Mouse (Mus musculus) spleen, postnatal 36 days (tissue): ENCODE results near the gene Sapcd1.
"Not testable (repeated sequence)": the region's sequence is repeated elsewhere in the genome, so short reads cannot be mapped to it uniquely, and the experiment has no call there.

Experiments
- DNase-seq, 2 experiments: peaks; one replicate each; pipeline ENCODE4 v3.0.0; 2022; ENCODE audit warnings: low spot score in 2 of 2, mixed read lengths in 1 of 2

Gene Sapcd1

DNA sequence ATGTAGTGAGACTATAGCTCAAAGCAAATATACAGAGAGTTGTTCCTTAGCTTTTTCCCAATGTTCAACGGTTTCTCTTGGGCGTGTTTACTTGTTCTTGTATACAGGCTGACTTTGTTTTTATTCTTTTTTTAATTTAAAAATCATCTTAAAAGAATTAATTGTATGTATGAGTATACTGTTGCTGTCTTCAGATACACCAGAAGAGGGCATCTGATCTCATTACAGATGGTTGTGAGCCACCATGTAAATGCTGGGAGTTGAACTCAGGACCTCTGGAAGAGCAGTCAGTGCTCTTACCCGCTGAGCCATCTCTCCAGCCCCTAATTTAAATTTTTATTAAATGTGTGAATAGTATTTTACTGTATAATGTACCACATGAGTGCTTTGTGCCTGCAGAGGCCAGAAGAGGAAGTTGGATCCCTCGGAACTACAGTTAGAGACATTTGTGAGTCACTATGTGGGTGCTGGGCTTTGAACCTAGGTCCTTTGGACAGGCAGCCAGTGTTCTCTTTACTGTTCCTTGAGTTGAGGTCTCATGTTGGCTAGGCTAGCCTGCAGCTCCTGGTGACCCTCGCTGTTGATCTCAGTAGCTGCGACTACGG lies 20.3 kb downstream of the Sapcd1 start:
- DNase-seq: no peak

DNA sequence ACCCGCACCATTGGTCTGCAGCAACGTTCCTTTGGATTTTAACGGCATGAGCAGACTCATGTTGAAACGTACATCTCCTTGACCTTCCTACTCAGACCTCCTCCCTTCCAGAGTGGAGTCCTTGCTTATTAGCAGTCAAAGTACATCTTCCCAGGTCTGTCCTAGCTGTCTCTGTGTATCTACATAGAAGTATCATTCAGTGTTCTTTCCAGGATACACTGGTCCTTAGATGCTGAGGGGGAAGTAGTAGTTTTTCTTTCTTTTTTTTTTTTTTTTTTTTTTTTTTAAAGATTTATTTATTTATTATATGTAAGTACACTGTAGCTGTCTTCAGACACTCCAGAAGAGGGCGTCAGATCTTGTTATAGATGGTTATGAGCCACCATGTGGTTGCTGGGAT lies 21.9 kb downstream of the Sapcd1 start:
- not testable (repeated sequence) for DNase-seq

DNA sequence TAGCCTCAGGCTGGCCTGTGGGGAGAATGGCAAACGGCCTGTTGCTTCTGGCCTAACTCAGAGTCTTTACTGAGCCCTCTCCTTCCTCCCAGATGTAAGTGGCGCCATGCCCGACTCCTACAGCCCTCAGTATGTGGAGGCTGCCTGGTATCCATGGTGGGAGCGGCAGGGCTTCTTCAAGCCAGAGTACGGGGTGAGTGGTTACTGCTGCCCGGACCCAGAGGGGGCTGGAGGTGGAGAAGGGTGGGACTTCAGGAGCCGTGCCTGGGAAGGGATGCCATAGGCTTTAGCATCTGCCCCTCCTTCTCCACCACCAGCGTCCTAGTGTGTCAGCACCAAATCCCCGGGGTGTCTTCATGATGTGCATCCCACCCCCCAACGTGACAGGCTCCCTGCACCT lies 22.7 kb downstream of the Sapcd1 start:
- DNase-seq: no peak

DNA sequence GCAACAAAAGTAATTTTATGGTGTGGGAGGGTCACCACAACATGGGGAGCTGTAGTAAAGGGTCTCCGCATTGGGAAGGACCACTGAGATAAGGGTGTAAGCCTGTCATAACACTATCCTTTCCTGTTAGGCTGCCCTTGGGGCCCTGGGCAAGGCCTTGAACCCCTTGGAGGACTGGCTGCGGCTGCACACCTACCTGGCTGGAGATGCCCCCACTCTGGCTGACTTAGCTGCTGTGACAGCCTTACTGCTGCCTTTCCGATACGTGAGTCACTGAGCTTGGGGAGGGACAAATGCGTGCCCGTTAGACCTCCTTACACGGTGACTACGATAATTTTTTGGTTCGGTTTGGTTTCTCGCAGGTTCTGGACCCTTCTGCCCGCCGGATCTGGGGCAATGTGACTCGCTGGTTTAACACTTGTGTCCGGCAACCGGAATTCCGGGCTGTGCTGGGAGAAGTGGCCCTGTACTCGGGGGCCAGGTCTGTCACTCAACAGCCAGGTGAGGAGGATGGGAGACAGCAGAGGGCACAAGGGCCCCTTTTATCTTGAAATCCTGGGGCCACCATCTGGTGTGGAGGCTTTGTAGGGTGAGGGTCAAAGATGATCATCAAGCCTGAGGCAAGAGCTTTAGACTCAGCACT lies 23.6 kb downstream of the Sapcd1 start:
- no peak for DNase-seq

DNA sequence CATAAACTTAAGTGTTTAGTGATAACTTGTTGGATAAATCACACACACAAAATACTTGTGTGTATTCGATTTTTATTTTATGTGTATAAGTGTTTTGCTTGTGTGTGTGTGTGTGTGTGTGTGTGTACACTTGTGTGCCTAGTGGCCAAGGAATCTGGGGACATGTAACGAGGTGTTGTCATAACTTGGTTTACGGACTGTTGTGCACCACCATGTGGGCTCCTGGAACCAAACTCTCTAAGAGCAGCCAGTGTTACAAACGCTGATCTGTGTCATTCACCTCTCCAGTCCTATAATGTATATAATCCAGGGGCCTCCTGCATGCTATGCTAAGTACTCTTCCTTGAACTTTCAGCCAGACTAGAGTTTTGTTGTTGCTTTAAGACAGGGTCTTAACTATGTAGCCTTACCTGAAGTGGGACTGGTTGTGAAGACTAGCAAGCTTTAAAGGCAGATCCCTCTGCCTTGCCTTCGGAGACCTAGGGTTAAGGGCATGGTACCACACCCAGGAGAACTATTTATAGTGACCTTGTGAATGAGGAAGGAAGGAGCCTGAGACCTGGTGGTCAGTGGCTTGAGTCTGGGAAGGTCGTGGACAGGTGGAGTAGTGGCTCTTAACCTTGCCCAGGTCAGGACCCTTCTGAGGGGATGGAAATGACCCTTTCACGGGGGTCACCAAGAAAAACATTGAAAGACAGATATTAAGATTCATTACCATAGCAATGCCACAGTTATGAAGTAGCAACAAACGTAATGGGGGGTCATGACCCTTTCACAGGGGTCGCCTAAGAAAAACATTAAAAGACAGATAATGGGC lies 24.6 kb downstream of the Sapcd1 start:
- DNase-seq: no peak

DNA sequence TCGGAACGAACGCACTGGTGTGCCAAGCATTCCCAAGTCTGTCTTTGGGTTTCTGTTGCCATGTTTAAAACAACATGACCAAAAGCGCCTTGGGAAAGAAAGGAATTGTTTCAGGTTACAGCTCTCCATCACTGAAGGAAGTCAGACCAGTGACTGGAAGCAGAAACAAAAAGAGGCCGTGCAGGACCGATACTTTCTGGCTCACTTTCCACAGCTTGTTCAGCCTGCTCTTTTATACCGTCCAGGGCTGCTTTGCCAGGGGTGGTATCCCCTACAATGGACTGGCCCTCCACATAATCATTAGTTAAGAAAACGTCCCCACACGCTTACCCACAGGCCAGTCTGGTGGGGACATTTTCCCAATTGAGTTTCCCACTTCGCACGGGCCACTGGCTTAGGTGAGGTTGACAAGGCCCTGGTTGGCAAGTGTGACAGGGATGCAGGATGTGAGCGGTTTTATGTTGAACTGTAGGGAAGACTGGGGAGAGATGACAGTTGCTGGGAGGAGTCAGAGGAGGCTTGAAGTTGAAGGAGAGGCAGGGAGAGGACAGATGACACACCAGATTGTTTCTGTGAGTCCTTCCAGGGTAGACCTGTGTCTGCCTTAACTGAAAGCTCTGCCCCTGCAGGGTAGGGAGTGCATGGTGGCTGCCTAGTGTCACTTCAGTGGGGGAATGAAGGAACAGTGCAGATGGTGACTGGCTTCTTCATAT lies 25.5 kb downstream of the Sapcd1 start:
- DNase-seq: no peak

DNA sequence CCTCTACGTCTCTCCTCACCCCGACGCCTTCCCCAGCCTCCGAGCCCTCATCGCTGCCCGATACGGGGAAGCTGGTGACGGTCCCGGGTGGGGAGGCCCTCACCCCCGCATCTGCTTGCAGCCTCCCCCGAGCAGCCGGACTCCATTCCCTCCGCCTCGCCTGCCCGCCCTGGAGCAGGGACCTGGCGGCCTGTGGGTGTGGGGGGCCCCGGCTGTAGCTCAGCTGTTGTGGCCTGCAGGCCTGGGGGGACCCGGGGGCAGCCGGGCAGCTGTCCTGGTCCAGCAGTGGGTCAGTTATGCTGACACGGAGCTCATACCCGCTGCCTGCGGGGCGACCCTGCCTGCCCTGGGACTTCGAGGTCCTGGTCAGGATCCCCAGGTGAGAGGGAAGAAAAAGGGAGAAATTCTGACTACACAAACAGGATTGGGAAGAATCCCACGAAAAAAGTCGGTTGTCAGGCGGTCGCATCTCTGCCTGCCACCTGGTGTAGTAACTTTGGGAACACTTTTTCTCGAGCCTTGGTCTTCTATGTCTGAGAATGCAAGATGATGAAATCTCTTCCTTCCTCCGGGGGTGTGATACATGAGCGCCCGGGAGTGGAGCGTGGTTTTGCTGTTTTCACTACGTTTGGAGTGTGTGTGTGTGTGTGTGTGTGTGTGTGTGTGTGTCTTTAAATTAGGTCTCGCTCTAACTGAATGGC lies 26.2 kb downstream of the Sapcd1 start:
- DNase-seq: peak; percentile 62 to 66

DNA sequence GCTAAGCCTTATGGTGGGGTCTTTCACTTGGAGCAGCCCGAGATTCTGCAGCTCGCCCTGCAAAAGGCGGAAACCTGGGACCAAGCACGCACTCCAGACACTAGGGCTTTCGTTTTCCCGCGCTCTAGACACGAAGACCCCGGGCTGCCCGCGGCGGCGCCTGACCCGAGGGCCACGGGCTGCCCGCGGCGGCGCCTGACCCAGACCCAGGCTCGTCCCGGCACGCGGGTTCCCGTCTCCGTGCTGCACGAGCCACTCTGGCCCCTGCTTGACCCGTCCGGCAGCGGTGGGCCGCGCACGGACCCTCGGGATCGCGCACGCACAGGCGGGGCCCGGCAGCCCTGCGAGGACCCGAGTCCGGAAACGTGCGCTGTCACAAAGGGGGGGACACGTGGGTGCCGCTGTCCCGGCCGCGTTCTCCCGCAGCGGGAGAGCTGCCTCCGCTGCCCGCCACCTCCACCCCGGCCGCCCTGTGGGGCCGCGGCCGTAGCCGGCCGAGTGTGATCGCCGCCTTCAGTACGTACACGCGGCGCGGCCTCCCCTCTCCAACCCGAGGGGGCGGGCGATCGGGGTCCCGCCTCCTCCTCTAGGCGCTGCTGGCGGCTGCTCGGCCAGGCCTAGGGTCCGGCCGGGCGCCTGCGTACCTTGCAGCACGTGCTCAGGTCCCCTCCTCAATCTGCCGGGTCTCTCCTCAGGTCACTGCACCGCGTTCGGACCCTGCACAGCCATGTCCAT lies 26.9 kb downstream of the Sapcd1 start, which contains the start of gene Vars:
TSS of gene Vars (plus strand) at position 271 of the 735 bp plus-strand sequence.
- DNase-seq: peak; percentile 78 to 80

DNA sequence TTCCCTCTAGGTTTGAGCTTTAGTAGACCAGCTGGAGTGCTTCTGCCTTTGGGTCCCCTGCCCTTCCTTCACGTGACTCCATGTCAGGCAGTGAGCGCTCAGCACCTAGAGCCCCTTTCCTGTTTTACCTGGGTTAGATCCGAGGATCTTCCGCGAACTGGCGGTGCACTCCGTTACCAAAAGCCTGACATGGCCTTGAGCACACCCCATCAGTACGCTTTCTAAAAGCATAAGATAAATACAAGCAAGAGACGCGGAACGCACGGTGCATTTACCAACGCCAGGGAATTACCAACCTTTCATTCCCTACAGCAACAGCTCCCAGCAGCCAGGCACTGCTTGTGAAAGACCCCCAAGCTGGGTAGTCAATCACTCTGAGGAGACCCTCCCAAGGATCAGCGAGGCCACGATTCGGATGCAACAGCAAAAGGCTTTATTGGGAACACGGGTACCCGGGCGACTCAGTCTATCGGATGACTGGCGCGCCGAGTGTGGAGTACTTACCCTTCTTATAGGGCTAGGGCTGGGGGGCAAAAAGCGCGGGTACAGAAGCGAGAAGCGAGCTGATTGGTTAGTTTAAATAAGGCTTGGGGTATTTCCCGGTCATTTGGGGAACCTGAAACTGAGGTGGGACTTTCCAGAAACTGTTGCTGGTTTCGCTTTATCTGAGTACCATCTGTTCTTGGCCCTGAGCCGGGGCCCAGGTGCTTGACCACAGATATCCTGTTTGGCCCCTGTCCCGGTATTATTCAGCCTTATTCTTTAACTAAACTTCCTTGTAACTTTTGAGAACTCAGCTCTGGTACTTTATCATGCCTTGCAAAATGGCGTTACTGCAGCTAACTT lies 27.7 kb downstream of the Sapcd1 start:
- peak; percentile 73 to 78 for DNase-seq

DNA sequence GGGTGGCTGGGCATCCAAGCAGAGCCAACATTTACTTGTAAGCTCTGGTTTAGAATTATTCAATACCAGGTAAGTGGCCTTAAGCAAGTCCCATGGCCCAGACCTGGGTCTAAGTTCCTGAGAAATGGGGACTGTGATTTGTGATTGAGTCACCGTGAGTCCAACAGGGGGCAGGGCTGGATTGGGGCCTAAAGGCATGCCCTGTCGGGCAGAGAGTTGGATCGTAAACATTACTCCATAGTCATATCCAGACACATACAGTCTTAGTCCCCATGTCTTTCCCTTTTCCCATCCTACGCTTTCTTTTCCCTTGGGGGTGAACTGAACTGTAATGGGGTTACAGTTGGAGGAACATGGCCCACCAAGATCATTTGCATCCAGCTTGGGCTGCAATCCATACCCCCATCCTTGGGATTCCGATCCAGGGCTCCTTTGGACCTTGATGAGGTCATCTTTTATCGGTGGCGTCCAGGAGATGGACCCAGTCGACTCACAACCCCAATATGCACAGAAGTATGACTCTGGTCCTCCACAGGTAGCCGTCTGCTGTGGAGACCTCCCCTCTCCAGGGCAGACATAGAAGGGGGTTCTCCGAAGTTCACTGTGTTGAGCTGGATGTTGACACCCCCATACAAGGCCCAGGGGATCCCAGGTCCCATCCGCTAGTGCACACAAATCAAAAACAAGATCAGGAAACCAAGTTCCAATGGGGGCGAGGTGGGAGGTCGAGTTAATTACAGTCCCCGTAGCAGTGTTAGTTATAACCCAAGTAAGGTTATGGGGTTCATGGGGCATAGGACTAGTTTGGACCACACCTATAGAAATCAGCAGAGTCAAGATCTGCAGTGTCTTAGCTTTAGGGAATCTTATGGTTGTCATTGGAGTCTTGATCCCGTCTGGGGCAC lies 29.0 kb downstream of the Sapcd1 start:
- no peak for DNase-seq

DNA sequence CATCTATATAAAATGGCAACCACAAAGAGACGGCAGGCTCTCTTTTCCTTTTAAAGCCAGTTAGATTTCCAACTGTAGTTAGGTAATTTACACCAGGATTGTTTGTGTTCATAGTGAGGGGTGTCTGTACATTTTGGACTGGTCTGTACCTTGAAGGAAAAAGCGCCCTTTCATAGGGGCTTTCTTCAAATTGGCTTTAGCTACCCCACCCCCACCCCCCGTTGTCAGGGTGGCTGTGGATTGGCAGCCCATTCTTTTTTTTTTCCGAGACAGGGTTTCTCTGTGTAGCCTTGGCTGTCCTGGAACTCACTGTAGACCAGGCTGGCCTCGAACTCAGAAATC lies 30.7 kb downstream of the Sapcd1 start:
- no peak for DNase-seq

DNA sequence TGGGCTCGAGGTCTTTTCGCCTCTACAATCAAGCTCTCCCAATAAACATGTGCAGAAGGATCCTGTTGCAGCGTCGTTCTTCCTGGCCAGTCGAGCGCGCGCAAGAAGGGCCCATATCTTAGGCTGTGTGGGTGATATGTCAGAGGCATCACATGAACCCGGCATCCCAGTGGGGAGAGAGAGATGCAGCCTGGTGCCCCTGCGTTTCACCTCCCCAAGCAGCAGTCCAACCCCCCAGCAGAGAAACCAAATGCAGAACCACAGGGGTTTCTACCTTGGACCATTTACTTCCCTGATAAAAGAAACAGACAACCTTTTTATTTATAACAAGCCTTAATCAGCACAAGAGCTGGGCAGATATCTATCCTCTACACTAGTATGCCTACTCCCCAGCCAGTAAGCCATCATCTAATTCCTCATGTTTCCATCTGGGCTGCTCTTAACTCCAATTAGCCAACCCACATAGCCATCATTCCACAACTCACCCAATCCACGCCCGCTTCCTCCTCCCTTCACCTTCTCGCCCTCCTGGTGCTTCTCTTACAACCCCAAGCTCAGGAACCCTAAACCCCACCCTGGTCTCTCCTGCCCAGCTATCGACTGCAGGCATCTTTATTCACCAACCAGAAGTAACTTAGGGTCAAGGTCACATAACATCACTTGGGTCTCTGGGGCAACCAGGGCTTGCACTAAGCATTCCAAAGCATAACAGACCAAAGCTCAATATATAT lies 31.2 kb downstream of the Sapcd1 start:
- no peak for DNase-seq

DNA sequence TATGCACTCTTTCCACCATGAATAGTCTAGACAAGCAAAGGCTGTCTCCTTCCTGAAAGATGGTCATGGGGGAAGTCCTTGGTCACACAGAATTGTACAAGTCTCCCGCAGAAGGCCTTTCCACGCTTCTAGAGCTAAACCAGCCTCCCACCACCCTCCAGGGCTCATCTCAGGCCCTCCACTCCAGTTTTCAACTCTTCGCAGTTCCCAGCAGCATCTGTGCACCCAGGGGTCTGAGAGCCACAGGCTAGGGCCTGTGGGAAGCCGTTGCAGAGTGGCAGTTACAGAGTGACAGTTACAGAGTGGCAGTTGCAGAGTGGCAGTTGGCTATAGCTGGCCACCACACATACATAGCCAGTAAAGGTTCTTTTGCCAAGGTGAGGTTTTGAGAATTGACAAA lies 31.9 kb downstream of the Sapcd1 start:
- DNase-seq: not testable (repeated sequence)

DNA sequence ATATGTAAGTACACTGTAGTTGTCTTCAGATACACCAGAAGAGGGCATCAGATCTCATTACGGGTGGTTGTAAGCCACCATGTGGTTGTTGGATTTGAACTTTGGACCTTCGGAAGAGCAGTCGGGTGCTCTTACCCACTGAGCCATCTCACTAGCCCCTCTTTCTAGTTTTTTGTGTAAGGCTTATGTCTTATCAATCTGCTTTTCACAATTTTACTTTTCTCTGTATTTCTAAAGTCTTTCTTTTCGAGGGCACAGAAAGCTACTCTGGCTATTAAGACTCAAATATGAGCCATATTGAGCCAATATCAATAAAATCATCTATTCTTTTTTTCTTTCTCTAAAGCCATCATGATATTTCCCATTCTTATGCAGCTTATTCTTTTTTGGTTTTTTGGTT lies 32.6 kb downstream of the Sapcd1 start:
- not testable (repeated sequence) for DNase-seq

DNA sequence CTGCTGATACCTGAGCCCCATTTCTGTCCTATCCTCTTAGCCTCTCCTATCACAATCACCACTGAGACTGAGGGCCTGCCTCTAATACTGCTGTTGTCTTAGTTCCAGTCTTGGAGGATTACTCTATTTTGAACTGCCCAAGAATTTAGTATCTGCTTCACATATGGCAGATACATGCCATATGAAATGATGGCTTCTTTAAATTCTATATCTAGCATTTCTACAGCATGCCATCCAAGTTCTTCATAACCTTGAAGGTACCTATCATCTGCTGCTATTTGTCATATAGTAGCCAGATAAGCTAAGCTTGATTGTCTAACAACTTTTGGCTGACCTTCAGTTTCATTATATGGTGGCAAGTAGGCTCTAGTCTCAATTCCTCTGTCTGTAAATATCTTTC lies 33.1 kb downstream of the Sapcd1 start:
- DNase-seq: no peak

DNA sequence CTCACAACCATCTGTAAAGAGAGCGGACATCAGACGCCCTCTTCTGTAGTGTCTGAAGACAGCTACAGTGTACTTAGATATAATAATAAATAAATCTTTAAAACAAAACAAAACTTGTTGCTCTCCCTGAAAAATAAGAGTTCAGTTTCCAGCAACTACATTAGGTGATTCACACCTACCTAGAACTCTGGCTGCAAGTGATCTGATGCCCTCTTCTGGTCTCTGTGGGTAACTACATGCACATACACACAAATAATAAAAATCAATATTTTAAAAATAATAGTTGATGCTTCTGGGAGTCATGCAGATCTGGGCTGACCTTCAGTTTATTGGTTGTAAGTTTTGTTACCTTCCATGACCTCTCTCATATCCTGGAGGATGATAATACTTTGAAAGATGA lies 43.6 kb downstream of the Sapcd1 start:
- no peak for DNase-seq

DNA sequence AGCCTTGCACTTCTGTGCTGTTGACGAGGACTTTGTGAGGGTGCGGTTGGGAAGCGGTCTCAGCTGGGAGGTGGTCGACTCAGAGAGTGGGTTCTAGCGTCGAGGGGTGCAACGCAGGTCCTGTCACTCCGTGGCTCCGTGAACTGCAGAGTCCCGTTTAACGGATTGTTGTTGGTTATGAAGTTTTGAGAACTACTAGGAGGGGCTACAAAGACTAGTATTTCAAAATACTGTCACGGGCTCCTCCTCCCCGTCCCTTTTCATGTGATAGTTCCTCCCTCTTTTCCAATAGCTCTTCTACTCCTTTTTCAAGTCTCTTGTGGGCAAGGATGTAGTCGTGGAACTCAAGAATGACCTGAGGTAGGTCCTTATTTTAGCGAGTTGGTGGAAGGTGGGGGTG lies 45.5 kb downstream of the Sapcd1 start:
- no peak for DNase-seq

DNA sequence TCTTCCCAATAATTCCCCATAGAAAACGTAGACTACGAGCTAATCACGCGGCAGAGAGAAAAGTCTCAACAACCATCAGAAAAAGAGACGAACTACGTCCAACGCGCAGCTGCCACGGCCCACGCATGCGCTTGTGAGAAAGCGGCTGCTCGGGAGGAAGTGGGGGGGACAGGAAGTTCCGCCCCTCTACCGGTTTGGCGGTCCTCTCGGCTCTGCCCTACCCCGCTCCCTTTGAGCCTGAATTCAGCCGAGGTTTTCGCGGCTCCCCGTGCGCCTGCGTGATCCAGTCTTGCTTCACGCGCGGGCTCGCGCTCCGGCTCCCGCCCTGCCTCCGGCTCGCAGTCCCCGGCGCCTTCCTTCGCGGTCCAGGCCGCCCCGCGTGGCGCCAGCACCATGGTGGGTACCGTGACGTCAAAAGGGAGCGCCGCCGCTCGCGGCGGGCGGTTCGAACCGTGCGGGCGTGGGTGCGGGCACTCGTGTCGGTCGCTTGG lies 46.1 kb downstream of the Sapcd1 start, which contains the start of gene Lsm2:
TSS of gene Lsm2 (plus strand) at position 173 of the 491 bp plus-strand sequence.
- peak; percentile 92 for DNase-seq
